Mouse (Mus musculus) thymus, postnatal 0 days (tissue): ENCODE data around the gene Cfap36. TPM values are rescaled to one million over a fixed set of nuclear protein-coding genes. Genes with fewer than 3 reads are reported as not detected.

Experiments
- DNase-seq: peaks from one replicate; pipeline ENCODE4 v3.0.0-alpha.2; 2015; ENCODE audit warnings: low spot score
- polyA plus RNA-seq: library from polyadenylated mRNA; unstranded; fragments of >200 nt; fragmentation: Nextera tagmentation; extraction: Ambion mirVana; gene quantifications from 2 replicates; pipeline ENCODE4 v1.2.1, GENCODE M21; 2015

The Cfap36 gene
- polyA plus RNA-seq, 1 experiment from 2014 or later: 67.1 TPM

DNA sequence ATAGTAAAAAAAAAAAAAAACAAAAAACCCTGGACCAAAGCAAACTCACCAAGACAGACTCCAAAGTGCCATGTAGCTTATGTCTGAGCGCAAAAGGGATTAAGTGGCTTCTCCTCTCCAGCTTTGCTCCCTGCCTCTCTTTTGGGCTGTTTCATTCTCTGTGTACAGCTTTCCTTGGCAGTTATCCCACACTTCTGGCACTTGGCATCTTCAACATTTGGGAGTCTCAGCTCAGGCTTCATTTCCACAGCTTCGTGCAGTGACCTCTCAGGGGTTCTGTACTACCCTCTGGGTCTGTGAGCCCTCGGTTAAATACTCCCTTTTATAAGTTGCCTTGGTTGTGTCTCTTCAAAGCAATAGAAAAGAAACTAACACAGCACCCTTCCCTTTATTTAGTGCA lies 66.6 kb downstream of the Cfap36 start:
- no peak for DNase-seq

DNA sequence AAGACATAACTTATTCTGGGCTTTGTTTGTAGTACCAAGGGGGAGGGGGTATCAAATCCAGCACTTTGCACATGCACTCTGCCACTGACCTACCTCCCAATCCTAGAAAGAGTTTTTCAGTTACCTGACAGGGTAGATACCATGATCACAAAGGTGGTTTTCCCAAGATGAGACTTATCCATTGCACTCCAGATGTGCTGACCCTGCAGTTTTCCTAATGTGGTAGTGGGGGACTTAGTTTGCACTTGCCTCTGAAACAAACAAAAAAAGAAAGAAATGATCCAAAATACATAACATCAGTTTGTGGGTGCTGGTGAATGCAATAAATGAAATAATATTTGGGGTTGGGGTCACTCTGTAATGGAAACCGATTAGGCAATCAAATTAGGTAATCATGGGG lies 67.9 kb downstream of the Cfap36 start:
- DNase-seq: no peak

DNA sequence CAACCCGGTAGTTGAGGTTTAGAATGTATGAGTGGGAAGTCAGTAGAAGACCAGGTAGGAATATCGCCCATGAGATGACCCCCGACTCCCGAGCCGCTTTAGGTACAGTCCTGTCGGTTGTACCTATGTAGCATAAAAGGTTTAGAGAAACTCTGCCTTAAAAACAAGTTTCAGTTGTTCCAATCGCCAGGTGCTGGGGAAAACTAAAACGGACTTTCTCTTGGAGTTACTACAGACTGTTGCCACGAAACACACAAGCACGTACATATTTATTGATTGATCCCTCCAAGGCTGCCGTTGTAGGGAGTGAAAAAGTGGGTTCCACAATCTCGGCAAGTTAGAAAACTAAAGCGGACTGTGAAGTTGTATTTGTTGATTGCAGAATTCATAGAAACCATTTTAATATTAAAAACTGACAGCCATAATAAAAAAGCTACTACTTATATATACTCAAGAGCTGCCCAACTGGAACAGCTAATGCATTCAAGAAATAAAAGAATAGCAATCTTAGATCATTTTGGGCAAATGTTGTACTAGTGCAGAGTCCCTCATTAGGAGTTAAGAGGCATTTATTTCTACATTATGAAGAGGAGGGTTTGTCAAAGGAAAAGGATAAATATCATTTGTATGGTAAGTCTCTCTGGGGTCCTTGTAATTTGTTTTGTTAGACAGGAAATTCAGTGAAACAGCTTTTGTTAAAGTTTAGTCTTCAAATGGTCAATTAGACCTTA lies 73.3 kb downstream of the Cfap36 start:
- DNase-seq: peak; percentile 6

DNA sequence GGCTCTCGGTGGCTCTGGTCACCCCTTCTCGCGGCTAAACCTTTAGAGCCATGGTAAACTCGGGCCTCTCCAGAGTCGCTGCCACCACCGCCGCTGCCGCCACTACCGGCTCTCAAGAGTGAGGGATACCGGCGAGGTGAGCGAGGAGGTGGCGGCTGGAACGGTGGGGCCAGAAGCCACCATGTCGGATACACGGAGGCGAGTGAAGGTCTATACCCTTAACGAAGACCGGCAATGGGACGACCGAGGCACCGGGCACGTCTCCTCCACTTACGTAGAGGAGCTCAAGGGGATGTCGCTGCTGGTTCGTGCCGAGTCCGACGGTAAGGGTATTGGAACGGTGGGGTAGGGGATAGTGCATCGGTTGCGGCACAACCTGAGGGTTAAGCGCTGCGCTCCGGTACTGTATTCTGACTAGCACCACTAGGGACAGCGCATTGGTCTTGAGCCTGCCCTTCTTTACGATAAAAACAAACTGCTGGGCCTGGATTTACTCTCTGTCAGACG lies 74.0 kb downstream of the Cfap36 start:
- peak; percentile 74 for DNase-seq

DNA sequence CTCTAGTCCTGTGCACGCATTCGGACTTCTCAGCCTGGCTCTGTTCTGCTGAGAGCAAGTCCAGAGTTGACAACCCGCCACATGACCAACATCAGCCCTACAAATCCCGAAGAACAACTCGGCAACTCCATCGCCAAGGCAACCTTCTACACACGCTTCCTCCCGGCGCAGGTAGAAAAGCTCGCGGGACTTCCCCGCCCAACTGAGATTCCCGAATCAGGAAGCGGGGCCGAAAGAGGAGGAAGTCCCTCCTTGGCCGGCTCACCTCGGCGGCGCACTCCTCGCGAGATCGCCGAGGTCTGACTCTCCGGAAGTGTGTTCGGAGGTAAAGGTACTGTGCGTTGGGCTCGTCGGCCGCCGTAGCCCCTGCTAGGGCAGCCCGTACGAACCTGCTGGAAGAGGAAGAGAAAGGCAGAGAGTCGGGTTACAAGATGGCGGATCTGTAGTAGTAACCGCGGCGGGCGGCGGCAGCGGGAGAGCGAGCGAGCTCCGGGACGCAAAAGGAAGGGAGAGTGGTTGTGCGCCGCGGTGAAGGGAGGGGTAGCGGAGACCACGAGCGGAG lies 74.6 kb downstream of the Cfap36 start, which contains the start of gene Ppp4r3b:
Ppp4r3b (plus strand) TSS at position 328 of the 562 bp plus-strand sequence.
- DNase-seq: peak; percentile 97

DNA sequence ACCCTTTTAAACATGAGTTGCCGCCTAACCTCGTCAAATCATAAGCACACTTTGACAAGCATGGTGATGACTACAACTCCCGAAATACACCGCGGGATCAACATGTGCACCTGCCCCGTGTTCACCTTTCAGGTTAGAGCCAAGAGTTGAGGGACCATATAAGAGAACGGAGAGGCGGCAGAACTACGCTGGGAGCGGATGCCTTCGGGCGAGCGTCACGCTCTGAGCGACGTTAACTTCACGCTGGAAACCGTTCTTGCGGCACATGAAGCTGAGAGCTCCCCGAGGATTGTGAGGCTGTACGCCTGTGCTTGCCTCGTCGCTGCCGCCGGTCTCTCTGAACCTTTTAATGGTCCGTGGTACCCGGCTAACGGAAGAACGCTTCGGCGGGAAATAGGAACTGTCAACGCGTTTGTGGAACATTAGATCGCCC lies 75.2 kb downstream of the Cfap36 start:
- DNase-seq: peak; percentile 67

Other genes starting within 250 kb of the Cfap36 start
- 36.7 and 39.8 TPM in 2 replicates for gene Pnpt1, start 116.7 kb downstream of the Cfap36 start, polyA plus RNA-seq
- 115 and 124 TPM in 2 replicates for gene Ppp4r3b, start 74.5 kb downstream of the Cfap36 start, polyA plus RNA-seq
- 13.5 and 17.1 TPM in 2 replicates for gene Ccdc88a, start 126.2 kb upstream of the Cfap36 start, polyA plus RNA-seq